Mouse (Mus musculus) WW6 (cell line): ENCODE measurements around the gene Atp9a.
A peak's percentile ranks its signal among the peaks of the same experiment; 100 is the strongest.

Source experiments
- DNase-seq: peaks from one replicate; pipeline ENCODE4 v3.0.0-alpha.2; 2013; ENCODE audit warnings: low read depth, low spot score

Atp9a gene

DNA sequence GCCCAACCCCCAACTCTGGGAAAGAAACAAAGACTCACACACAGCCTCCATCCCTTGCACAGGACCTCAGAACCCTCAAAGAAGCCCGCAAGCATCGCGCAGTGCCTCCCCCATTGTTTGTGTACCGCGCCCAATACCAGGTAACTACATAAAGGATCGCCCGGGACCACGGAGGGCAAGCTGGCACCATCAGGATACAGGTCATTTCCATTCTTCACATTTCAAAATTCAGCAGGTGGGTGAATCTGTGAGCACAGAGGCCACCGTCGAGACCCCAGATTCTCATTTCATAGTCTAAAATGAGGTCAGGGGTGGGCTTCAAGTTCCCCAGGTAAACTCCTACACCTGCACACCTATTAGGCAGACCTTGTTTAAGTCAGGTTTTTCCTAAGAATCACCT, 1.7 kb downstream of the Atp9a start:
- DNase-seq, result no peak

DNA sequence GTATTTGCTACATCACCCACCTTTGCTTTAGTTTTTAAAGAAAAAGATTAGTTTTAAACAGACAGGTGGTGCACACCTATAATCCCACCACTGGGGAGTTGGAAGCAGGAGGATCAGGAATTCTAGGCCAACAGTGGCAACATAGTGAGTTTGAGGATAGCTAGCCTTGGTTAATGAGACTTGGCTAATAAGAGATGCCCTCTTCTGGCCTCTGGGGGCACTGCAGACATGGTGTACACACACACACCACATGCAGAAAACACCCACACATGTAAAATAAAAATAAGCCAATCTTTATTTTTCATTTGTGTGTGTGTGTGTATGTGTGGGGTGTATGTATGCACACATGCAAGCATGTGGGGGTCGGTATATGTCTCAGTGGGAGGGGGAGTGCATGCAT, 3.4 kb downstream of the Atp9a start:
- DNase-seq, result no peak

GRCm38 (mm10) chr2:168737878-168738277, 4.3 kb downstream of the Atp9a start:
- no peak for DNase-seq

DNA sequence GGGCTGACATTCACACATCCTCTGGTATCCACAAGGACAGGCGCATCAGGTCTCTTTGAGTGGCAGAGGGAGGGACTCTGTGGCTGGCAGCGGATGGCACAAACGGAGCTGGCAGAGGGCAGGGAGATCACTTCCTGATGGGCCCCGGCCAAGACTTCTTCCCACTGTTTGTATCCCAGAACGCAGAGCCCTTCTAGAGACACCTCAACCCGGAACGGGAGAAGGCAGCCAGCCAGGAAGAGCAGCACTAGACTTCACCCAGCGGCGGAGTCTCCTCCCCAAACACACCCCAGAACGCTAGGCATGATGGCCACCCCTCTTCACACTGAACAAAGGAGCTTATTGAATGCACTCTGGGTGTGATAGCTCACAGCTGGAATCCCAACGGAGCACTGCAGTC, 8.2 kb downstream of the Atp9a start:
- DNase-seq, result no peak

DNA sequence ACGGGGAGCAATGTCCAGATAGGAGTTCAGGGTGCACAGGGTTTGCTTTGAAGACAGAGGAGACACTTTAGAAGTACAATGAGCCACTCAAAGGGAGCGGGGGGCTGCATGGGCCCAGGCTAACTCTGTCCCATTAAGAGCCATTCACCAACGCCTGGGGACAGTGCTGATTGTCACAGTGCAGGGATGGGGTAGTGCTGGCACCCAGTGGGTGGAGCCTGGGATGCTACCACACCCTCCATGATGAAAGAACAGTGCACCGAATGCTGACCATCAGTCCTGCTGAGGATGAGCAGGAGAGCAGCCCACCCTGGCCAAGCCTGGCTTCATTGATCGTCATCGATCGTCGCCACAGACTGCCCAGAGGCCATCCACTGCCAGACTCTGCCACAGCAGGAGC, 11.0 kb downstream of the Atp9a start:
- no peak for DNase-seq

DNA sequence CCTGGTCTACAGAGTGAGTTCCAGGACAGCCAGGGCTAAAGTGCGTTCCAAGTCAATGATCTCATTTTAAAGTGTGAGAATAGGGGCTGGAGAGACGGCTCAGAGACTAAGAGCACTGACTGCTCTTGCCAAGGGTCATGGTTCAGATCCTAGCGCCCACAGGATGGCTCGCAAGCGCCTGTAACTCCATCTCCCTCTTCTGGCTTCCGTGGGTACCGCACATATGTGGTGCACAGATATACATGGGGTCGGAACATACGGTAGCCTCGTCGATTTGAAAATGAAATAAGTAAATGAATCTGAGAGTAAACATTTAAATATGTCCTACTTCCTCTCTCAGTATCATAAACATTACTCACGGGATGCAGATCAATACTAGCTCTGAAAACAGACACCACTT, 12.5 kb downstream of the Atp9a start:
- DNase-seq, result no peak

DNA sequence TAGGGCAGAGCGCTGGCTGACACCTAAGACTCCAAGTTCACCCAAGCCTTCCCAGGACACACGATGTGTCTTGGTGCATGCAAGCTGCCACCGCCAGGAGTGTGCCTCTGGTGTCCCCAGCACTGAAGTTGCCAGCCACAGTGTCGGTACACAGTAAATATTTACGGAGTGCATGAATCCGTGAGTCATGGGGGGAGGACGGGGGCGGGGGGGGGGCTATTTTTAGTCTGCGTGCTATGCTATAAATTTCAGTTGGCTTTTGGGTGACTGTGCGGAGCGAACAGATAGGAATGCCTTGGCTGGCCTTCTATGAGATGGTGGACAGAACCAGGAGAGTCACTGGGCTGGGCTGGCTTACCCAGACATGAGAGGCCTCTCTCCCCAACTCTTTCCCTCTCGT, 14.2 kb downstream of the Atp9a start:
- DNase-seq, result no peak

DNA sequence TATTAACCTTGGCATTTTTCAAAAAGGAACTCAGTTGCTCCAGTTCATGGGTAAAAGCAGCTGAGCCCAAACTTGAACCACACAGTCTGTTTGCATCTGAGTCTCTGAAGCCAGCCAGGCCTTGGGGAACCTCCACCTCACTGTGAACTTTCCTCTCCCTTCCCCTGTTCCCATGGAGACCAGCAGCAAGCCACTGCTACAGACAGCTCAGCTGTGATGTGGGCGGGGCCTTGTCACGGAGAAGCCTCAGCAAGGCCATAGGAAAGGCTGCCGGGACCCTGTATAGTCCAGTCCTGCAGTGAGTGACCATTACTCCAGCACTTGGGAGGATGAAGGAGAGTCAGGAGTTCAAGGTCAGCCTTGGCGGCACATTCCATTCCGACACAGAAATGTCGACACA, 16.2 kb downstream of the Atp9a start:
- no peak for DNase-seq

DNA sequence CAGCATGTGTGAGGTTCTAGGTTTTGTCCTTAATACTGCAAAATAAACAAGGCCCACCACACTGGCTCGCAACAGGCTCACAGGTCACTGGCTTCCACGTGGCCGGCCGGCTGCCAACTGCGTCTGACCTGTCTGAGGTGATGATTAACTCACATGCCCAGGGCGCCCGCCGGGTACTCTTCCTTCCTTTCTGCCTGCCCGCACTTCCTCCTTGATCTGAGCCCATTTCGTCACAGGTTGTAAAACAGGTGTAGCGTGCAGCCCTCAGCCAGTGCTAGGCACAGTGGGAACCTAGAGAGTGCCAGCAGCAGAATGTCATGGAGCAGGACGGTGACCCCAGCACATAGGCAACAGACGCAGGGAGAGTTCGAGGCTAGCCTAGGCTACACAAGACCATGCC, 20.9 kb downstream of the Atp9a start:
- DNase-seq, result no peak

DNA sequence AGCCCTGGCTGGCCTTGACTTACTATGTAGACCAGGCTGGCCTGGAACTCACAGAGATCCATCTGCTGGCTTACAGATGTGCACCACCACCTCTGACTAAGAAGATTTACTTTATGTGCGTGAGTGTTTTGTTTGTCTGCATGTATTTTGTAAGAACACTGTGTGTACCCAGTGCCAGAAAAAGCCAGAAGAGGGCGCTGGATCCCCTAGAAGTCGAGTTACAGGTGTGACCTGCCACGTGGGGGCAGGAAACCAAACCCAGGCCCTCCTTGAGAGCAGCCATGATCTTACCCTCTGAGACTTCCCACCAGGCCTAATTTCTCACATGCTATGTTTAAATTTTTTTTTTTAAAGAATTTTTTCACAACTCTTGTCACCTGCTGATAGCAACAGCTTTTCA, 22.5 kb downstream of the Atp9a start:
- DNase-seq, result peak; percentile 47

- DNase-seq, result no peak
These were observed 23.5 kb downstream of the Atp9a start for GRCm38 (mm10) chr2:168718735-168719134.

DNA sequence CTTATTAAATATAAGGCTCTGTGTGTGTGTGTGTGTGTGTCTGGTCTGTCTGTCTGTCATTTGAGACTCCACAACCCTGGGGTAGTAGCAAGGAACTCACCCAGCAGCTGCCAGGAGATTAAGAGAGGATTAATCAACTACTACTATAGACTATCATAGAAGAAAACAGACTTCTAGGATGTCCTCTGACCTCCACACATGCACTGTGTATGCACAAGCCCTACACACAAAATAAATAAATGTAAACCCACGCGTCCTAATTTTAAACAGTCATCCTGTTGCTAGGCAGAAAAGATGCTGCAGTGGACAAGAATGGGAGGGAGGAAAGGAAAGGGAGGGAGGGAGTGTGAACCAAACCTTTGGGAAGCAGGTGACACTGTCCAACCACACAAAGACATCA, 23.9 kb downstream of the Atp9a start:
- DNase-seq, result no peak

- DNase-seq, result no peak
These were observed 29.7 kb downstream of the Atp9a start for GRCm38 (mm10) chr2:168712199-168713176.

- no peak for DNase-seq
These were observed 31.2 kb downstream of the Atp9a start for GRCm38 (mm10) chr2:168710979-168711378.

DNA sequence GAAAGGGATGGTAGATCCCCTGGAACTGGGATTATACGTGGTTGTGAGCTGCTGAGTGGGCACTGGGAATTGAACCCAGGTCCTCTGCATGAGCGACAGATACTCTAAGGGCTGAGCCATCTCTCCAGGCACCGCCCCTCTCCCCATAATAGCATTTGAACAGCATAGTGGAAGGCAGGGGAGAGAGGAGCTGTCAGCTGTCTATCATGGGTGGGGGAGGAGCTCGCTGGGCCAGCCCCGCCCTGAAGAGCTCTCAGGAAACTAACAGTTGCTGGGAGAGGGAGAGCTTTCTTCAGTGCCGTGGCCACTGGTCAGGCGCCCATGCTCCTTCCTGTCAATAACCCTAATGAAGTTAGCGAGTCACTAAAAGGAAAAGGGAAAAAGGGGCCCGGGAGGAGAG, 34.4 kb downstream of the Atp9a start:
- no peak for DNase-seq

GRCm38 (mm10) chr2:168702266-168702665, 39.9 kb downstream of the Atp9a start:
- no peak for DNase-seq

DNA sequence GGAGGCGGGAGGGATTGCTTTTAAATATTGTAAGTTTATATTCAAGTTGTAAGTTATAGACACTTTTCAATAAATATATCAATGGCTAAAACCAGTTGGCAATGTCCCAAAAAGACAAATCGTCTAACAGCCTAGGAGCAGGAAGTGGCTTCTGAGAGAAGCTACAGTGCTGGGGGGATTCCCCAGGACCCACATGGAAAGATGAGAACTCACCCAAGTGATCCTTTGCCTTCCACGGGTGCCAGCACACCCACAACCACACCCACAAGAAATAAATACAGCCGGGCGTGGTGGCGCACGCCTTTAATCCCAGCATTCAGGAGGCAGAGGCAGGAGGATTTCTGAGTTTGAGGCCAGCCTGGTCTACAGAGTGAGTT, 47.2 kb downstream of the Atp9a start:
- DNase-seq, result no peak

DNA sequence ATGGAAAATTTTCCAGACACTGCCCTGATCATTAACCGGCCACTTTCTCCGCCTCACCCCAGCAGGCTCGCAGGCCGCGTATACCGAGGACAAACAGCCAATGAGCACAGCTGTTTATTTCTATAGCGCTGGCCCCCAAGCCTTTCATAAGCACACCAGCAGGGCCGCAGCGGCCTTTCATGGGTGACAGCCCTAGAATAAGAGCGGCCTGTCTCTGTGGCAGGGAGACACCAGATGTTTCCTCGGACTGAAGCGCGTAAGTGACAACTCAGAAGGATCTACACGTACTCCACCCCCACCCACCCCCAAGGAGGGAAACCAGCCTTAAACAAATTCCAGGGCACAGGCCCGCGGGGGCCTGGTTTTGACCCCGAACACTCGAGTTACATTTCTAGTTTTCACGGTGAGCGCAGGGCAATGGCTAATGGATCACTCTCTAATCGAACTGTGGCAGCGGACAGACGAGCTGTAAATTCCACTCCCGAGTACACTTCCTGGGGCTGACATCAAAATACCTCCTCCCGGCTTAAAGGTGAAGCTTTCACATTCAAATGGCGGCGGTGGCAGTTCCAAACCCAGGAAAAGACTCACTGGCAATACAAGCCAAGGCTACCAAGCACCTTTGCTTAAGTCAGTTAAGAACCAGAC, 47.7 kb downstream of the Atp9a start:
- no peak for DNase-seq

GRCm38 (mm10) chr2:168691774-168692173, 50.4 kb downstream of the Atp9a start:
- DNase-seq, result peak; percentile 73

DNA sequence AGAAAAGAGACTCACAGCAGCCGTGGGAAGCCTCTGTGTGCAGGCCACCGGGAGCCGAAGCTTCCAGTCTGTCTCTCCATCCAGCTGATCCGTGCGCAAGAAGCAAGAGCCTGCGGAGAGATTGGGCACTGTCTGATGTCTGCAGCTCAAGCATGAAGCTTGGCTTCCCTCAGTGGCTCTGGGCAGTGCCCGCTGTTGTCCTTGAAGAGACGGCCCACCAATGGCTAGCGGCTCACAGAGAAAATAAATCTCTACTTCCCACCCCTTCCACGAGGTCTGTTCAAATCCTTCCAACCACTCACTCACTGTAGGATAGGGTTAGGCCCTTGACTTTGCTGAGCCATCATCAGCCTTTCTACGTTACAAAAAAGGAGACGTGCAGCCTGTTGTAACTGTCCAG, 54.9 kb downstream of the Atp9a start:
- no peak for DNase-seq

DNA sequence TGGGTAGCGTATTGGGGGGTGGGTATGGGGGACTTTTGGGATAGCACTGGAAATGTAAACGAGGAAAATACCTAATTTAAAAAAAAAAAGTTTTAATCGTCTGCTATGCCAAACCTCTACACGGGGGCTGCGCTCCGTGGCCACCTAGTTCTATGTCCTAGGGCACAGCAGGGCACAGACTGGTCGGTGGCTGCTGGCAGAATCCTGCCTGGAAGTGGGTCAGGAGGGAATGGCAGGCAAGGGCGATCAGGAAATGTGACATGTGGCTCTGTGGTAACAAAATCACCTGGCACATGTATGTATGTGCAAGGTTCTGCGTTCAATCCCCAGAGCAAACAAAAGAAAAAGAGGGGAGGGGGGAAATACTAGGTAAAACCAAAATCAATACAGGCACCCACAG, 56.3 kb downstream of the Atp9a start:
- no peak for DNase-seq

DNA sequence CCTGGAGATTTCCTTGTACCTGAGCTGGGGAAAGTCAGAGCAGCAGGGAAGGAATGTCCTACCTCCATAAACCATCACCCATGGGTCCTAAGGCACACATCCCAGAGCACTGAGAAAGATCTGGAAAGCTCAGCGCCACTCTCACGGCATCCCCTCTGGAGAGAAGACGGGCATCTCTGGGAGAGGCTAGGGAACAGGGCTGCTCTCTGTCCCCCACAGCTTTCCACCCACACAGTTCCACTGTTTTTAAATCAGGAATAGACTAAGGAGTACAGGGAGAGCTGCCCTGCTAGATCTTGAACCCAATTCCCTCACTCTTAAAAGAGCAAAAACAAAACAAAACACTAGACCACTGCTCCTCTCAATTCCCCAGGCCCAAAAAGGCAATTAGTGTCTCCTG, 57.5 kb downstream of the Atp9a start:
- DNase-seq, result no peak

DNA sequence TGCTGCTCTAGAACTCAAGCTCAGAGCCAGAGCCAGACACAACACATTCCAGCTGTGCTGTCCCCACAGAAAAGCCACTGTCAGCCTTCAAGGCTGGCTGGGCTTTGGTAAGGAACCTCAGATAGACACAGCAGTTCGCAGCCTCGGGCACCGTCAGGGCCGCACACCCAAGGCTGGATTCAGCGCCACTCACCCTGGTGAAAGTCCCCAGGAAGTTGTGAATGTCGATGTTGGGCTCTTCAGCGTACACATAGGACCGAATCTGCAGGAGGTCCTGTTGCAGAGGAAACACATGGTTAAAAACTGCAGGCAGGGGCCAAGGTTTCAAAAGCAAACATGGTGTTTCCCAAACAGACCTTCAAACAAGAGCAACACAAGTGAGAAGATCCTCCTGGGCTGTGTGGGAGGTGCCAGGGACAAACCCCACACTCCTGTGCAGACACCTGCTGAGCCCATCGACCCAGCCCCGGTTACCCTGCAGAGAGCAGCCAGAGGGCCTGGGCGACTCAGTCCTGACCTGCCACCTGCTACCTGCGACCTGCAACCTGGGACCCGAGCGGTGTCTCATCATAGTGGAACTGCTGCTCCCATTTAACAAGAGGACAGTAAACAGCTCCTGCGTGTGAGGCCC, 58.6 kb downstream of the Atp9a start:
- no peak for DNase-seq
